Mouse (Mus musculus): ENCODE measurements around the gene Dtl. TPM values are rescaled to one million over a fixed set of nuclear protein-coding genes. Genes with fewer than 3 reads are reported as not detected.

Dtl gene
- polyA plus RNA-seq, 1 experiment: 2.3 TPM

GRCm38 (mm10) chr1:191584483-191584882 is 9.1 kb upstream of the Dtl start:
- H3K36me3 ChIP-seq (replicated peaks; ENCODE audit: low read length): peaks cover 71% of the 10 kb centered on the region
- no peak for TF ChIP-seq GATA1 (IDR thresholded peaks at IDR 0.05; ENCODE audit: borderline replicate concordance, low read length)
- TF ChIP-seq FLI1 (IDR thresholded peaks at IDR 0.05; ENCODE audit: low read length): no peak
- peaks cover 10% of the 10 kb centered on the region for H3K4me1 ChIP-seq

GRCm38 (mm10) chr1:191583836-191584235 is 8.5 kb upstream of the Dtl start:
- TF ChIP-seq FLI1 (IDR thresholded peaks at IDR 0.05; ENCODE audit: low read length) (no peak), GATA1 (IDR thresholded peaks at IDR 0.05; ENCODE audit: borderline replicate concordance, low read length) (no peak)
- H3K4me1 ChIP-seq: peaks cover 14% of the 10 kb centered on the region
- H3K4me3 ChIP-seq (replicated peaks): no peak overlapping the region
- H3K9me3 ChIP-seq: 0 out of 2 replicates have a peak, but pooled peaks cover 3% of the 10 kb centered on the region
- H3K27me3 ChIP-seq (replicated peaks): no peaks in the 10 kb centered on the region
- H3K36me3 ChIP-seq (replicated peaks; ENCODE audit: low read length): peaks cover 71% of the 10 kb centered on the region

More at GRCm38 (mm10) chr1:191584483-191584882, 9.1 kb upstream of the Dtl start:
- H3K27me3 ChIP-seq (replicated peaks): no peaks in the 10 kb centered on the region
- no peak overlapping the region for H3K4me3 ChIP-seq (replicated peaks)
- H3K9me3 ChIP-seq: 0 out of 2 replicates have a peak, but pooled peaks cover 3% of the 10 kb centered on the region

DNA sequence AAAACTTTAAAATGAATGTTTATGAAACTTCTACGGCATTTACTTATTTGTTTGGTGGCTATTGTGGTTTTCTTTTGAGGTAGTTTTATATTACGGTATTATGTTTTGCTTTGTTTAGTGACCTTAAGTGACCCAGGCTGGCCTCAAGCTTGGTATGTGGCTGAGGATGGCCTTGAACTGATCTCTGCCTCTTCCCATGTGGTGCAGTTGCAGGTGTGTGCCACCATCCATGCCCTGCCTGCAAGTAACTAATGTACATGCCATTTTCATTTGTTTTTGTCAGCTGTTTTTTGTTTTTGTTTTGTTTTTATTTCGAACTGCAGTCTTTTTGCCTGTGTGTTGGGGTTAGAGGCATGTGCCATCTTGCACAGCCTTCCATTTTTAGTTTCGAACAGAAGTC is 6.3 kb upstream of the Dtl start:
- TF ChIP-seq FLI1 (IDR thresholded peaks at IDR 0.05; ENCODE audit: low read length) (no peak), GATA1 (IDR thresholded peaks at IDR 0.05; ENCODE audit: borderline replicate concordance, low read length) (no peak)
- H3K36me3 ChIP-seq (replicated peaks; ENCODE audit: low read length): peaks cover 55% of the 10 kb centered on the region
- no peaks in the 10 kb centered on the region for H3K27me3 ChIP-seq (replicated peaks)

DNA sequence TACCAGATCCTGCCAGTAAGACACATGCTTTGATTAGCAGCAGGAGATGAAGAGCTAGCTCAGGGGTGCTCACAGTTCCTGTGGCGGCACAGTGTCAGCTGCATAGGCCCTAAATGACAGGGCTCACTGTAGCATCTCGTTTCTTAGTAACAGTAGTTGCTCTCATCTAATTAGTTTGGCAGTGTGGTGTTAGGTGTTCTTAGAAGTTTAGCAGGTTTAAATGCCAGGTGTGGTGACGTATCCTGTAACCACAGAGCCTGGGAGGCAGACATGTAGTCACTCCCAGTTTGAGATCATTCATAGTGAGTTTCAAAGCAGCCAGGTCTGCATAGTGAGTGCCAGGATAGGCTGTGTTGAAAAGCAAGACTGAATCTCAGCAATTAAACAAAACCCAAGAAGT is 4.2 kb upstream of the Dtl start:
- TF ChIP-seq GATA1 (IDR thresholded peaks at IDR 0.05; ENCODE audit: borderline replicate concordance, low read length): no peak
- no peak for TF ChIP-seq FLI1 (IDR thresholded peaks at IDR 0.05; ENCODE audit: low read length)
- Histone ChIP-seq H3K27me3 (replicated peaks) (no peaks in the 10 kb centered on the region), H3K4me1 (peaks cover 34% of the 10 kb centered on the region), H3K36me3 (replicated peaks; ENCODE audit: low read length) (peaks cover 43% of the 10 kb centered on the region), H3K9me3 (0 out of 2 replicates have a peak, but pooled peaks cover 3% of the 10 kb centered on the region), H3K4me3 (replicated peaks) (no peak overlapping the region)

More for the DNA sequence above, 6.3 kb upstream of the Dtl start:
- Histone ChIP-seq H3K4me3 (replicated peaks) (no peak overlapping the region), H3K4me1 (peaks cover 29% of the 10 kb centered on the region), H3K9me3 (0 out of 2 replicates have a peak, but pooled peaks cover 3% of the 10 kb centered on the region)

DNA sequence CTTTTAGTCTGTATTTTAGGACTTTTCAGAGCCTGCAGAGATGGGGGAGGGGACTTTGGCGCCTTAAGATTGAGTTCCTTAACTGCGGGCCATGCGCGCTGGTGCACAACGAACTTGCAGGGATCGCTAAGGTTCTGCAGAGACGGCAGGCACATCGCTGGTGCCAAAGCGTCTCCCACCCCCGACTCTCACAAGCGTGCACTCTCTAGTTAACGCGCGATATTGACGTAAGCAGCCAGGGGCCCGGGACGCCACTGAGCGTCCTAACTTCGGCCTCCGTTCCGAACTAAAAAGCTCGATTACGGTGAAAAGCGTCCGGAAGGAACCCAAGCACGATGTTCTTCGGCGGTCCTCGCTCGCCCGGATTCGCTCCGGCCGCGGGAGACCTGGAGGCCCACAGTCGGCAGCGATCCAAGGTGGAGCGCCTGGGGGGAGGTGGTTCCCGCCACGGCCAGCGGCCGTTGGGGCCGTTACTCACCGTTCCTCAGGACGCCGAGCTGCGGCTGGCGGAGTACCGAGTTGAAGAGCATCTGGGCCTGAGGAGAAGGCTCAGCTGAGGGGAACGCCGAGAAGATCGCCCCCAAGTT is 380 bp downstream of the Dtl start:
- Histone ChIP-seq H3K27me3 (replicated peaks) (no peaks in the 10 kb centered on the region), H3K4me3 (replicated peaks) (peak overlapping the region; percentile 95), H3K4me1 (peaks cover 42% of the 10 kb centered on the region), H3K9me3 (no peaks in the 10 kb centered on the region), H3K36me3 (replicated peaks; ENCODE audit: low read length) (peaks cover 24% of the 10 kb centered on the region)
- TF ChIP-seq GATA1 (IDR thresholded peaks at IDR 0.05; ENCODE audit: borderline replicate concordance, low read length): no peak
- TF ChIP-seq FLI1 (IDR thresholded peaks at IDR 0.05; ENCODE audit: low read length): no peak

DNA sequence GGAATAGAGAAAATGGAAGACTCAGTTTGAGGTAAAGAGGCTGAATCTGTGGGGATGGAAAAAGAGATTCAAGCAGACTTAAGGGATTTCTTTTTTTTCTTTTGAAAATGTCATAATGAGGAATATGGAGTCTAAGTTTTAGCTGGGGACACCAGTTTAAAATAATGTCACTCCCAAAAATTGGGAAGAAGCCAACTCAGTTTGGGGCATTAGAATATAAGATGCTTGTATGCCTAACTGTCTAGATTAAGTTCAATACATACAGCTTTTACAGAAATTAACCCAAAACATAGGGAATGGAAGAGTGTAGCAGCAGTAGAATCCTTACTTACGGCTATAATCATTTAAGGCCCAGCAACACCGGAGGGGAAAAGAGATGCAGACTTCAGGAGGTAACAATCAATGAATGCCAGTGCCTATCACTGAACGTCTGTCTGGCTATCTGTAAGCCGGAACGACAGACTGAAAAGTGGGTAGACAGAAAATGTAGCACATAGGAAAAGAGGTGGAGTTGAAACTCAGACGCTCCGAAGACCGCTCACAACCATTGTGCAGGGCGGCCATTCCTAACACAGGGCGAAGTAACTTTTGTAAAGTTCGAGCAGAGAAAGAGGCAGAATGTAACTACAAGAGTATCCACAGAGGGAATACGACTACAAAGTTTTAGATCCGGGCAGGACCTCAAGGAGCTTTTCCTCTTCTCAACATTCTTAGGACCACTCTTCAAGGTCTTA is 1.3 kb downstream of the Dtl start:
- H3K9me3 ChIP-seq: no peaks in the 10 kb centered on the region
- peaks cover 23% of the 10 kb centered on the region for H3K36me3 ChIP-seq (replicated peaks; ENCODE audit: low read length)
- peak overlapping the region; percentile 95 for H3K4me3 ChIP-seq (replicated peaks)
- no peak for TF ChIP-seq GATA1 (IDR thresholded peaks at IDR 0.05; ENCODE audit: borderline replicate concordance, low read length)
- TF ChIP-seq FLI1 (IDR thresholded peaks at IDR 0.05; ENCODE audit: low read length): no peak
- no peaks in the 10 kb centered on the region for H3K27me3 ChIP-seq (replicated peaks)
- peaks cover 36% of the 10 kb centered on the region for H3K4me1 ChIP-seq

- TF ChIP-seq GATA1 (IDR thresholded peaks at IDR 0.05; ENCODE audit: borderline replicate concordance, low read length) (no peak), FLI1 (IDR thresholded peaks at IDR 0.05; ENCODE audit: low read length) (no peak)
- H3K4me3 ChIP-seq (replicated peaks): no peak overlapping the region
- H3K9me3 ChIP-seq: no peaks in the 10 kb centered on the region
- H3K27me3 ChIP-seq (replicated peaks): no peaks in the 10 kb centered on the region
- peaks cover 42% of the 10 kb centered on the region for H3K36me3 ChIP-seq (replicated peaks; ENCODE audit: low read length)
- peaks cover 15% of the 10 kb centered on the region; the same call in 1 of the 2 replicates for H3K4me1 ChIP-seq
Measured at GRCm38 (mm10) chr1:191570415-191570814, 4.9 kb downstream of the Dtl start.

- Histone ChIP-seq H3K27me3 (replicated peaks) (no peaks in the 10 kb centered on the region), H3K4me1 (peaks cover 15% of the 10 kb centered on the region; the same call in 1 of the 2 replicates), H3K36me3 (replicated peaks; ENCODE audit: low read length) (peaks cover 42% of the 10 kb centered on the region), H3K9me3 (no peaks in the 10 kb centered on the region), H3K4me3 (replicated peaks) (no peak overlapping the region)
- TF ChIP-seq GATA1 (IDR thresholded peaks at IDR 0.05; ENCODE audit: borderline replicate concordance, low read length) (no peak), FLI1 (IDR thresholded peaks at IDR 0.05; ENCODE audit: low read length) (no peak)
Measured at GRCm38 (mm10) chr1:191569625-191570024, 5.7 kb downstream of the Dtl start.

DNA sequence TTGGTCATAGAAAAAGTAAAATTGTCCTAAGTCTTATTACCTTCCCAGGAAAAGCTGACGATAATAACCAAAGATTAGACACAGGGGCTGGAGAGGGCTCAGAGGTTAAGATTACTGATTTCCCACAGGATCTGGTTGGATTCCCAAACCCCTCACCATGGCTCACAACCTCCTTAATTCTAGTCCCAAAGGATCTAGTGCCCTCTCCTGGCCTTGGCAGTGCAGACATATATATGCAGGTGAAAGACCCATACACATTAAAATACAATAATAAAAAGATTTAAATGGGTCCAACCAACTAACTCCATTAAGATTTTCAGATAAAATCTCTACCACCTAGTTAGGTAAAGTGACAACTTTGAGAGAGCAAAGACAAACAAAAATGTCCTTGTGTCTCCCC is 7.5 kb downstream of the Dtl start:
- TF ChIP-seq FLI1 (IDR thresholded peaks at IDR 0.05; ENCODE audit: low read length) (no peak), GATA1 (IDR thresholded peaks at IDR 0.05; ENCODE audit: borderline replicate concordance, low read length) (no peak)
- Histone ChIP-seq H3K27me3 (replicated peaks) (no peaks in the 10 kb centered on the region), H3K4me1 (peaks cover 11% of the 10 kb centered on the region; the same call in 1 of the 2 replicates), H3K9me3 (no peaks in the 10 kb centered on the region), H3K4me3 (replicated peaks) (no peak overlapping the region), H3K36me3 (replicated peaks; ENCODE audit: low read length) (peaks cover 47% of the 10 kb centered on the region)

GRCm38 (mm10) chr1:191562823-191563365 is 12.4 kb downstream of the Dtl start:
- no peaks in the 10 kb centered on the region for H3K9me3 ChIP-seq
- no peaks in the 10 kb centered on the region for H3K27me3 ChIP-seq (replicated peaks)
- H3K4me3 ChIP-seq (replicated peaks): no peak overlapping the region
- no peak for TF ChIP-seq FLI1 (IDR thresholded peaks at IDR 0.05; ENCODE audit: low read length)
- TF ChIP-seq GATA1 (IDR thresholded peaks at IDR 0.05; ENCODE audit: borderline replicate concordance, low read length): no peak
- peaks cover 19% of the 10 kb centered on the region for H3K4me1 ChIP-seq
- peaks cover 49% of the 10 kb centered on the region for H3K36me3 ChIP-seq (replicated peaks; ENCODE audit: low read length)

All from megakaryocyte, embryonic 14.5 days (primary cell).